14 mouse cellular contexts compared by ENCODE assay signal in the genomic region with DNA sequence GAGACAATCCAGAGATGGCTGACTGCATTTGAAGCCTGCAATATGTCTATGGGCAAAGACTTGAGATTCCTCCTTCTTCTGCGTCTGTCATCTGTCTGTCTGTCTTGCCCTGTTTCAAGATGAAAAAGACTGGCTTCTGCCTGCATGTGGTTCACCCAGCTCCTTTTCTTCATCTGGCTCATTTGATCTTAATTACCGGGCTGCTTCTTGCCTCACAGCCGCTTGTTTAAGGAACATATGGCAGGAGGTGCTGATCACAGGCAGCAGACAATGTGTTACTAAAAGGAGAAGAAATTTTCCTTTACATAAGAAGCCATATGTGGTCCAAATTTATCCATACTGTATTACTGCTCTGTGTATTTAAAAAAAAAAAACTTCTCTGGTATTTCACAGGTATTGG.
DNase-seq lines count a peak whose midpoint lies in the region.
"Had no signal": no experiment of that assay in that cellular context is flagged by ENCODE, and none has a peak within 500 bp of the region (broad histone marks: within the 10 kb centered on the region; RNA-seq: fewer than 3 reads in every experiment).

No protein-coding gene starts in this region.

- H3K27ac ChIP-seq in midbrain, embryonic 10.5 days (replicated peaks): no peak overlapping the region
- H3K27ac ChIP-seq: hindbrain, embryonic 13.5 days; limb, embryonic 13.5 days; stomach, postnatal 0 days had no signal

- no peak overlapping the region for H3K4me3 ChIP-seq in midbrain, embryonic 10.5 days
- H3K4me3 ChIP-seq: hindbrain, embryonic 13.5 days; limb, embryonic 13.5 days had no signal

- H3K36me3 ChIP-seq in midbrain, embryonic 10.5 days: no peaks in the 10 kb centered on the region
- H3K36me3 ChIP-seq: hindbrain, embryonic 13.5 days; limb, embryonic 13.5 days had no signal

- DNase-seq in right cerebral cortex, adult 2 months (ENCODE audit: low spot score in 2 of 2): peak; percentile 49 to 62
- DNase-seq in right cerebral cortex, postnatal 14 days: no peak
- peak; percentile 7 to 8 for DNase-seq in frontal cortex, postnatal 10 days (ENCODE audit: low spot score in 2 of 2)
- peak; percentile 13 to 75 for DNase-seq in left cerebral cortex, adult 8-10 months (ENCODE audit: low spot score in 2 of 2)
- no peak for DNase-seq in midbrain, embryonic 10.5 days (ENCODE audit: low spot score)
- DNase-seq in urinary bladder, postnatal 36 days (ENCODE audit: low spot score in 2 of 2): no peak
- DNase-seq in T-cell, adult 2 months (ENCODE audit: low spot score): no peak
- DNase-seq: adrenal gland, adult 2 months; kidney, adult 2 months; lung, adult 18-20 months had no signal

- 77% methylated on average over 3 of the region's 3 CpGs for WGBS in midbrain, embryonic 10.5 days

- H3K4me1 ChIP-seq in midbrain, embryonic 10.5 days: no peaks in the 10 kb centered on the region
- H3K4me1 ChIP-seq: hindbrain, embryonic 13.5 days had no signal

- H3K9me3 ChIP-seq in midbrain, embryonic 10.5 days (replicated peaks): no peaks in the 10 kb centered on the region
- H3K9me3 ChIP-seq: hindbrain, embryonic 13.5 days; limb, embryonic 13.5 days had no signal

- H3K27me3 ChIP-seq in midbrain, embryonic 10.5 days (ENCODE audit: low read depth, poor library complexity, severe bottlenecking): no peaks in the 10 kb centered on the region
- H3K27me3 ChIP-seq: CH12.LX; hindbrain, embryonic 13.5 days; limb, embryonic 13.5 days had no signal

Comparison
In these comparisons a context has a peak if more than half of its experiments do, and no peak if none do; other contexts are left out.
1. DNase-seq: peak in right cerebral cortex, adult 2 months (2 of 2), frontal cortex, postnatal 10 days (2 of 2) and left cerebral cortex, adult 8-10 months (2 of 2); none in right cerebral cortex, postnatal 14 days (single experiment), midbrain, embryonic 10.5 days (single experiment), urinary bladder, postnatal 36 days (0 of 2) and T-cell, adult 2 months (single experiment).